Mouse (Mus musculus) lung, embryonic 14.5 days (tissue): ENCODE measurements at regions not wholly inside any gene's neighbourhood (a gene's known extent, or its start where the extent isn't known, plus 50 kb on each side); places are given as distances from the start of the nearest gene placed in this dataset.

Source experiments
- ATAC-seq: fragments of 200-750 bp; cut with Nextera tagmentation; 2 replicates; pipeline ENCODE4 v1.8.0; 2017; ENCODE audit warnings: mild to moderate bottlenecking, moderate TSS enrichment, moderate library complexity; ENCODE audit not compliant: insufficient read depth
- DNase-seq: peaks from one replicate; pipeline ENCODE4 v3.0.0-alpha.2; 2015
- H3K27ac ChIP-seq: fragments of 300-500 bp; sonication (generic); 2 replicates; pipeline ENCODE4 v1.5.1; 2014; ENCODE audit warnings: low read depth, mild to moderate bottlenecking, moderate library complexity
- H3K27me3 ChIP-seq: fragments of 300-500 bp; sonication (generic); 2 replicates; pipeline ENCODE4 v1.6.1; 2014; ENCODE audit warnings: low read length, control low read depth; ENCODE audit not compliant: insufficient read depth
- H3K36me3 ChIP-seq: fragments of 300-500 bp; sonication (generic); 2 replicates; pipeline ENCODE4 v1.6.1; 2014; ENCODE audit warnings: control low read depth; ENCODE audit not compliant: insufficient read depth
- H3K4me1 ChIP-seq: fragments of 300-500 bp; sonication (generic); 2 replicates; pipeline ENCODE4 v1.6.1; 2014; ENCODE audit warnings: antibody characterized with exemption, control low read depth; ENCODE audit not compliant: insufficient read depth
- H3K4me2 ChIP-seq: fragments of 300-500 bp; sonication (generic); 2 replicates; pipeline ENCODE4 v1.6.1; 2014; ENCODE audit warnings: mild to moderate bottlenecking
- H3K4me3 ChIP-seq: fragments of 300-500 bp; sonication (generic); 2 replicates; pipeline ENCODE4 v1.5.1; 2014; ENCODE audit warnings: low read depth, low read length
- H3K9ac ChIP-seq: fragments of 300-500 bp; sonication (generic); 2 replicates; pipeline ENCODE4 v1.6.1; 2014
- H3K9me3 ChIP-seq: fragments of 300-500 bp; sonication (generic); 2 replicates; pipeline ENCODE4 v1.6.1; 2016; ENCODE audit warnings: low read depth, low read length, control low read depth
- CTCF ChIP-seq: IDR thresholded peaks from 2 replicates; pipeline ENCODE4 v1.5.1; 2016; ENCODE audit warnings: antibody characterized with exemption, low read depth
- WGBS: fragments of 180-500 bp; shearing (Covaris S2); extraction: QIAGEN DNeasy Blood & Tissue Kit; methylation state at CpG from one replicate; pipeline ENCODE4 v1.1.7; 2014; 5-methylcytosine and 5-hydroxymethylcytosine counted together

DNA sequence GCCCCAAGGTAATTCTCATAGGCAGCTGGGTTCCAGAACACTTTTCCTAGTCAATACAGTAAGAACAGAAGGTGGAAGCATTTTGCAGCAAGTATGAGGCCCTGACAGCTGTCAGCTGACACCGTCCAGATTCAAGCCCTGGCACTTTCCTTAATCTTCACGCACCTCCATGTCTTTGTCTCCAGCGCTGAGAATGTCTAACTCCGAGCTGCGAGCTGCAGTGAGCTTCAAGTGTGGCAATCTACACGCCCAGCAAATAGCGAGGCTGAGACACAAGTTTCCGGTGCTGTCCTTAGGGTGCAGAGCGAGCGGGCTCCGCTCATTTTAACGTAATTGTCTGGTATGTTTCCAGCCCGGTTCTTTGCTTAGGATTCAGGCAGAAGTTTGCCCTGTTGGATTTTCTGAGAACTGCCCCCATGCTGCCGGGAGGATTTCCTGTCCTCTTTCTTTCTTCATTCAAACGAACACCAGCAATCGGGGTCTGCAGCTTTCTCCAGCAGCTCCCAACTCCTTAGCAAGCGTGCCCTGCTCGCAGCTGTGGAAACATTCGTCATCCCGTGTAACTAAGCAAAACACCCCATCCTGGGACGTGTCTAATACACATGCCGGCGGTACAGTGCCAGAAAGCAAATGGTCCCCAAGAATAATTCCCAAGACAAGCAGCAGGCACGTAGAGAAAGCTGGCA is 54.5 kb downstream of the Irx3 start:
- TF ChIP-seq CTCF = no peak
- WGBS = 19% methylated on average over 24 of the region's 24 CpGs
- Histone ChIP-seq H3K9ac (no peak overlapping the region), H3K4me2 (peak overlapping the region; percentile 48), H3K9me3 (no peaks in the 10 kb centered on the region), H3K4me1 (no peaks in the 10 kb centered on the region), H3K36me3 (no peaks in the 10 kb centered on the region), H3K27ac (no peak overlapping the region), H3K4me3 (peak overlapping the region; percentile 8; the same call in 1 of the 2 replicates), H3K27me3 (peaks cover 9% of the 10 kb centered on the region; the same call in 1 of the 2 replicates)
- ATAC-seq (peak; percentile 56; the same call in 1 of the 2 replicates), DNase-seq (peak; percentile 60)

DNA sequence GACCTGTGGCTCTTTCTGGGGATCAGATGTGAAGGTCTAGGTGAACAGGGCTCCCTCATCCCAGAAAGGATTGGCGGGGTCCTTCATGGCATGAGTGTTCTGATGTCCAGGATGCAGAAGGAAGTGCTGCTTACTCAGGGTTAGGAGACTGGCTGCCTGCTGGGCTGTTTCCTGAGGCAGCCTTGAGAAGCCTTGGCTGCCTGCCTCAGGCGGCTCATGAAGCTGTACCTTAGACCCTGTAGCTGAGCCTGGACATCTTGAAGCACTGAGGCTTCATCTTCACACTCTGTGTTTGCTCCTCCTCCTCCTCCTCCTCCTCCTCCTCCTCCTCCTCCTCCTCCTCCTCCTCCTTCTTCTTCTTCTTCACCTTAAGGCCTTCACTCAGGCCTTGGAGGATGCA is 77.2 kb downstream of the Irx3 start:
- Histone ChIP-seq H3K4me3 (no peak overlapping the region), H3K27me3 (no peaks in the 10 kb centered on the region), H3K9ac (no peak overlapping the region), H3K36me3 (no peaks in the 10 kb centered on the region), H3K27ac (no peak overlapping the region), H3K4me2 (no peak overlapping the region), H3K9me3 (no peaks in the 10 kb centered on the region), H3K4me1 (no peaks in the 10 kb centered on the region)
- ATAC-seq (no peak), DNase-seq (no peak)
- WGBS = 83% methylated on average over 2 of the region's 2 CpGs
- no peak for TF ChIP-seq CTCF
